Mouse (Mus musculus): ENCODE measurements around the gene Itgb6. TPM values are rescaled to one million over a fixed set of nuclear protein-coding genes. Genes with fewer than 3 reads are reported as not detected.

Itgb6 gene
- total and polyA plus RNA-seq, 3 experiments: not detected

GRCm38 (mm10) chr2:60607980-60608379 lies 114.5 kb downstream of the Itgb6 start:
- Histone ChIP-seq H3K4me3 (replicated peaks in 1 of 3; ENCODE audit: low read depth in 2 of 3, low read length in 2 of 3, poor library complexity in 1 of 3) (no peak overlapping the region), H3K9me3 (replicated peaks; ENCODE audit: low read length) (no peaks in the 10 kb centered on the region), H3K79me2 (replicated peaks; ENCODE audit: control insufficient read depth, extremely low read depth, insufficient read depth, poor library complexity, severe bottlenecking) (no peaks in the 10 kb centered on the region), H3K27ac (ENCODE audit: insufficient read depth, low read depth) (no peak overlapping the region), H3K27me3 (replicated peaks) (no peaks in the 10 kb centered on the region), H3K4me2 (ENCODE audit: insufficient read depth, low read depth, poor library complexity, severe bottlenecking) (no peak overlapping the region), H3K9ac (ENCODE audit: insufficient read depth, low read depth) (no peak overlapping the region), H3K4me1 (ENCODE audit: control insufficient read depth in 1 of 2, insufficient read depth in 2 of 2) (no peaks in the 10 kb centered on the region), H3K36me3 (replicated peaks in 1 of 2; ENCODE audit: control insufficient read depth in 1 of 2, insufficient read depth in 1 of 2, low read length in 1 of 2) (no peaks in the 10 kb centered on the region)
- DNase-seq (ENCODE audit: extremely low read depth): no peak
- dilution Hi-C loops (cut with MboI; ENCODE audit: extremely low pct_ligation_motif_present, extremely low pct_unique_long_range_greater_than_20kb, low sequenced_read_pairs): no loop called here
- in situ Hi-C loops (cut with MboI; ENCODE audit: low pct_ligation_motif_present, low pct_unique_long_range_greater_than_20kb, low sequenced_read_pairs): no loop called here
- TF ChIP-seq NELFE (IDR thresholded peaks at IDR 0.05; ENCODE audit: low read depth, low read length) (no peak), ZNF384 (IDR thresholded peaks at IDR 0.05; ENCODE audit: low read depth, low read length) (no peak), E2F4 (IDR thresholded peaks at IDR 0.05; ENCODE audit: insufficient replicate concordance, low read depth, low read length) (no peak), CHD1 (IDR thresholded peaks at IDR 0.05; ENCODE audit: low read depth, low read length) (no peak), ELF1 (IDR thresholded peaks at IDR 0.05; ENCODE audit: low read depth, low read length) (no peak), SMC3 (IDR thresholded peaks at IDR 0.05; ENCODE audit: low read depth, low read length) (peak; percentile 10; the same call in 1 of the 2 replicates), GABPA (IDR thresholded peaks at IDR 0.05; ENCODE audit: insufficient replicate concordance, low read depth, low read length) (no peak), CHD2 (IDR thresholded peaks at IDR 0.05; ENCODE audit: low read length) (no peak), NRF1 (IDR thresholded peaks at IDR 0.05; ENCODE audit: low read depth, low read length) (no peak), SIN3A (IDR thresholded peaks at IDR 0.05; ENCODE audit: low read length) (no peak), EP300 (IDR thresholded peaks at IDR 0.05; ENCODE audit: low read length) (no peak), ZKSCAN1 (IDR thresholded peaks at IDR 0.05; ENCODE audit: borderline replicate concordance, low read depth, low read length) (no peak), POLR2A (IDR thresholded peaks at IDR 0.05; ENCODE audit: low read depth, low read length) (no peak), KAT2A (IDR thresholded peaks at IDR 0.05; ENCODE audit: insufficient replicate concordance, low read length) (no peak), POLR2AphosphoS2 (IDR thresholded peaks at IDR 0.05; ENCODE audit: low read depth, low read length) (no peak), MAFK (IDR thresholded peaks at IDR 0.05; ENCODE audit: insufficient replicate concordance, low read length) (no peak), MEF2A (IDR thresholded peaks at IDR 0.05; ENCODE audit: borderline replicate concordance, low read depth, low read length) (no peak), MAX (IDR thresholded peaks at IDR 0.05; ENCODE audit: low read length) (no peak), PAX5 (IDR thresholded peaks at IDR 0.05; ENCODE audit: low read length) (no peak), MYC (IDR thresholded peaks at IDR 0.05; ENCODE audit: low read depth, low read length) (no peak), TBP (conservative IDR thresholded peaks at IDR 0.05; ENCODE audit: low read depth, low read length) (no peak), IRF4 (IDR thresholded peaks at IDR 0.05; ENCODE audit: low read depth, low read length) (no peak), CTCF (conservative IDR thresholded peaks at IDR 0.05 in 1 of 2, IDR thresholded peaks at IDR 0.05 in 1 of 2; ENCODE audit: low read depth in 2 of 2, low read length in 2 of 2) (peak in 1 of 2 experiments; percentile 42; a peak in 1 of 4 replicates), RAD21 (IDR thresholded peaks at IDR 0.05; ENCODE audit: low read depth, low read length) (peak; percentile 51), HCFC1 (IDR thresholded peaks at IDR 0.05; ENCODE audit: low read depth, low read length) (no peak), ZMIZ1 (IDR thresholded peaks at IDR 0.05; ENCODE audit: low read depth, low read length) (no peak), BHLHE40 (IDR thresholded peaks at IDR 0.05; ENCODE audit: low read depth, low read length) (no peak)

All from CH12.LX (cell line).